Mouse (Mus musculus) erythroblast, adult 5-6 weeks (primary cell): ENCODE measurements around the gene Macrod2. TPM values are rescaled to one million over a fixed set of nuclear protein-coding genes. Genes with fewer than 3 reads are reported as not detected.

Source experiments
- ATAC-seq: replicated peaks from 2 replicates; pipeline ENCODE4 v1.8.0; 2016; ENCODE audit warnings: moderate number of reproducible peaks, mild to moderate bottlenecking, moderate TSS enrichment, inconsistent platforms; ENCODE audit not compliant: poor library complexity, low FRiP score, severe bottlenecking
- total RNA-seq, 2 experiments: library from RNA; stranded (forward) in 1 of 2; stranded (reverse) in 1 of 2; fragments of 150-400 nt in 1 of 2; fragments of 200-764, 138-1000 nt in 1 of 2; gene quantifications; 2 replicates each; pipeline versions ENCODE4 v1.2.3 to v1.2.4; 2015 to 2017; ENCODE audit warnings: low replicate concordance in 2 of 2

Gene Macrod2
- total RNA-seq, 2 experiments from 2014 or later, result 2.8 TPM; not detected in 1

DNA sequence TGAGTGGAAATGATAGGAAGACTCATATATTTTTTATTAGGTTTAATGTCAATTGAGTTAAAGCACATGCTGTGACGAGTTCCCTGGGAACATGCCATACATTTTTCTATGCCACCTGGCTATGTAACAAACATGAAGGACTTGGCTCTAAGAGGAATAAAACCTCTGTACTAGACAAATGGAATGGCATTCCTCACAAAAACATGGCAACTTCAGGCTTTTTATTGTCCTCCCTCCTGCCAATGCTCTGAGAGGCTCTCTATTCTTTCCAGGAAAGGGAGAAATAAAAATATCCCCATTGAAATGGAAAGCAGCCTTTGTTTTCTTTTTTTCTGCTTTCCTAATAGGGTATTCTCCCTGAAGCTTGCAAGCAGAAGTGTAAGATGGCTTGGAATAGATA lies 1559.7 kb downstream of the Macrod2 start:
- no peak for ATAC-seq

DNA sequence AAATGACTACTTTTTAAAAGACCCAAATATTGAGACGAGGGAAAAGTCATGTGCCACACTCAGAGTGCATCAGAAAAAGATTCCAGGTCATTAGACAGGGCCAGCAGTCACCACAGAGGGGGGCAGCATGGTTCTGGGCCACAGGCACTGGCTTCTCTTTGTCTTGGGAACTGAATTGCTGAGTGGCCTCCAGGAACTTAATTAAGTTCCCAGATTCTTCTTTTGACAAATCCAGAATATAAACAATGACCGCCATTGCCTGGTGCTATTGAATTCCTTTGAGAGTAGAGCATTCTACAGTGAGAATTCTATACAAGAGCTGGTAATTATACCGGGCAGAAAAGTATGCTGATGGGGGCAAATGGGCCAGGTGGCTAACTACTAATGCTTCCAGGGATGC lies 1560.1 kb downstream of the Macrod2 start:
- ATAC-seq, result no peak

DNA sequence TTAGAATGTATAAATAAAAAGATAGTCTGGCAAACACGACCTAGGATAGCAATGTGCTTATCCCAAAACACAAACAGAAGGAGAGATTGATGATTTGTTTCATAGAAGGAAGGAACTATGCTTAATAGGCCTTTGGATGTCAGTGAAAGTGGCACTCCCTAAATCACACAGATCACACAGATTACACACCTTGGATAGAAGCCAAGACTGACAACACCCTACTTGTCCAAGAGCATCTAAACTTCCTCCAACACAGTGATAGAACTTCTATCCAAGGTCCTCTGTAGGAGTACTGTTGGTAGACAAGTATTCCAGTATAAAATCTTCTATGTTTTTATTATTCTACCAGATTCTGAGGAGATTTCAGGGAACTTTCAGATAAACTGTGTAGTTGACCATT lies 1567.8 kb downstream of the Macrod2 start:
- ATAC-seq, result no peak

DNA sequence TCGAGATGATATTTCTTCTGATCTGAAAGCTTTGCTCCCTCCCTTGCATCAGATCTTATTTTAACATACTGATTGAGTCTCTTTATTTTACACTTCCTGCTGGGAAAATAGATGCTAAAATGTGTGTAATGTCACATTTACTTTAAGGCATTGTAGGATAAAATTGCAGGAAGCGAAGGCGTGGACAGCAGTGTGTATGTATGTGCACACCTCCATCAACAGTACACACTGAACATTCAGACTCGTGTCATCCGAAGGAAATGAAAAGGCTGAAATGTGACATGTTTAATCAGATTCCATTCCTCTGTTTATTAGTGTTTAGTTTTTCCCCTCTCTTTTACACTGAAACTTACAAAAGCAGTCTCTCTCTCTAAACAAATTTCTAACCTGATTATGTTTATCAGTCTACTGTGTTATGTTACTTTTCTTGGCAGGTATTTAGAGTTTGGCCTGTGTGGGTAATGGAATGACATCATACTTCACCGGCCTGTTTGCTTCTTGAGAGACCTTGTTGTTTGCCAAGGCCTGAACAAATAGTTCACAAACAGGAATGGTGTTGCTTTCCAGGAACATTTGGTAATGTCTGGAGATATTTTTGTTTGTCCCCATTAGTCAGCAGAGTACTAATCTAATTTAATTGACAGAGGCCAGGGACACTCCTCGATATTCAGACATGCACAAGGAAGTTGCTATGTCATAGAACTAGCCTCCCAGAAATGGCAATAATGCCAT lies 1588.7 kb downstream of the Macrod2 start:
- no peak for ATAC-seq

DNA sequence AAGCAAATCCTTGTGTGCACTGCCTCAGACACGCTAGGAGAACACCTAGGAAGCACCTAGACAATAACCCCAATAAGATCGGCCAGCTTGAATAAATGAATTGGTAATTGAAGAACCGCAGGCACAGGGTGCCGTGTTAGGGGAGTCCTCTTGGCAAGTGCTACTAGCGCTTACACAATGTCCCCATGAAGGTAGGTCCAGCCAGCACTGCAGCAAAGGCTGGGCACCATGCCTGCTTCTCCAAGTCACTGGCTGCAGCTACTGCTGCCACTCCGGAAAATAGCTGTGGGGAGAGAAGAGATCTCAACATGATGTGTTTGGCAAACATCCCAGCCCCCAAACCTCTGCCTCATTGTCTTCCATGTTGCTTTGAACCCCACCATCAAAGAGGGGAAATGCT lies 1603.8 kb downstream of the Macrod2 start:
- ATAC-seq, result no peak

DNA sequence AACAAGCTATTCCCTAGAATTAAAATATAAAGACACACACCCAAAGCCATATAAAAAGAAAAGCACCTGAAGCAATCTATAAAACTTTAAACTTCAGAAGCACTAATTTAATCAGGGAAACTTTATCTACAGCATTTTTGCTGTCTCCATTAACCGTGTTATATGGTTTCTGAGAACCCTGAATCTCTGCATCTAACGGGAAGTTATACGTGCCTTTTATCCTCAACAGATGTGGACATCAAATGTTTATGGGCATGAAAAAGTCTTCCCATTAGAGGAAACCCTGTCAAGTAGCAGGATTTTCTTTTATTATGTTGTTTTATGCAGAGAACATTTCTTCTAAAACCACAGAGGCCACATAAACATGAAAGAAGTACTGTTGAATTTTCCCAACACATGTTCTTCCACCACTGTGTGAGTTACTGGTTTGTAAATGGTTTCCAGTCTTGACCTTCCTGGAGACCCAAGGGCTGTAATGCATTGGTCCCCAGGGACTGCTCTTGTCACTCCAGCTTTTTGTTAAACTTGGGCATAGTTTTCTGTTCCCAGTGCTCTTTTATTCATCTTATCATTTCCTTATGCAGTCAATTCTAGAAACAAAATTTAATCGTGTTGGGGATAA lies 1629.5 kb downstream of the Macrod2 start:
- ATAC-seq, result no peak

DNA sequence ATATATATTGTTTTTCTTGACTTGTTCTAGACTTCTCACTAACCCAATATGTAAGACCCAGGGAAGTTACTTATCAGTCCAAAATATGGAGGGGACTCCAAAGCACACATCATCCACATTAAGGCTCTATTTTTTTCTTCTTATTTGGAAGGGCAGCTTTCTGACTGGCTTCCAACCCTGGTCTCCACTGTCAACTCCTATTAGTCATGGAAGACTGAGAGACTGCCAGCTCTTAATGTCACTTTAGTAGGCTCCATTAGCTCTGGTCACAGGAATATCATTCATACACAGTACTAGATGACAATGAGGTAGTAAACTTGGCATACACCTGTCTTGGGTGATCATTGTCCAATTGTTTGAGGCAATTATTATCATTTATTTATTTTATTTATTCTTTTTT lies 1631.6 kb downstream of the Macrod2 start:
- no peak for ATAC-seq

DNA sequence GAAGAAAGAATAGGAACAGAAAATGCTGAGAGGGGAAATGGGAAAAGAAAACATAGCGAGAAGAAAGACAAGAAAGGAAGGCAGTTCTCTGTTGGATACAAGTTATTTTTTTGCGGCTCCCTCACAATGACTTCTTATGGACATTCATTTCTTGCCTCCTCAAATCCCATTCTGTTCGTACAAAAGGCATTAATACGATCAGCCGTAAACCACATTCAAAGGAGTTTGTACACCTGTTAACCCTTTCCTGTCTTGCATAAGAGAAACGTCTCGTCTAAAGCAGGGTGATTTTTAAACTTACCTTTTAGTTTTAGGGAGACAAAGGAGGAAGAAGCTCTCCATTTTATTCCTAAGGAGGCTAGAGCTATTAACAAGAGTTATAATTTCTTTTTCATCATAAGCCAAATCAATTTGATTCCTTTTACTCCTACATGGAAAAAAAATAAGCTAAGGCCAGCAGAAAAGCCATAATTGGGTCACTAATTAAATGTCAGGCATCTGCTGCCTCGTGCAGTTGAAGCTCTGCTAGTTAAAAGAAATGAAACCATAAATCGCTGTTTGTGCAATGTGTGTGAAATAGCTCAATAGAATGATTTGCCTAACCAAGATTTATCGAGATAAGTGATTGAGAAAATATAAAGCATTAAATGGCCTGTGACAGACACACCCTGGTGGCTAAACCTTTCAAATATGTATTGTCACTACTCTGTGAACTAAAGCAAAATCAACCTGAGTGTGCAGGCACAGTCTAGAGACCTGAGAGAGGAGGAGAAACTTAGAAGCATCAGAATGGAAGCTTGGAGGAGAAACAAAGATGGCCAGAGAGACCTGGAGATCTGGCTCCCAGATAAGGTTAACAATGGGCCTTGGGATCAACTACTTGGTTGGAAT lies 1635.9 kb downstream of the Macrod2 start:
- ATAC-seq, result no peak

DNA sequence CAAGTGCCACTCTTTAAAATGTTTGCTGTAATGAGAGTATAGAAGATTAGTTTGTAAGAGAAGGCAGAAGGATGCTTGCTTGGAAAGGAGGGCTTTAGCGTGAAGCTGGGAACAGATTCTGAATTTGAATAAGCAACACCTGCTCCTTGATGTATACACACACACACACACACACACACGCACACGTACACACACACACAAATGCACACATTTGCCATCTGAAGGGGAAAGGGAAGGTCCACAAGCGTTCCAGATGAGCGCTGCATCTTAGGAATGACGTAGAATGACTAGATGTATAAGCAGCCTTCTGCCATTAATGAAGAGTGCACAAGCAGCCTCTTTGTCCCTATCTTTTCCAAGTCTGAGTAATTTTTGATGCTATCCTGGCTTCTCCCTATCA lies 1660.5 kb downstream of the Macrod2 start:
- ATAC-seq, result no peak

DNA sequence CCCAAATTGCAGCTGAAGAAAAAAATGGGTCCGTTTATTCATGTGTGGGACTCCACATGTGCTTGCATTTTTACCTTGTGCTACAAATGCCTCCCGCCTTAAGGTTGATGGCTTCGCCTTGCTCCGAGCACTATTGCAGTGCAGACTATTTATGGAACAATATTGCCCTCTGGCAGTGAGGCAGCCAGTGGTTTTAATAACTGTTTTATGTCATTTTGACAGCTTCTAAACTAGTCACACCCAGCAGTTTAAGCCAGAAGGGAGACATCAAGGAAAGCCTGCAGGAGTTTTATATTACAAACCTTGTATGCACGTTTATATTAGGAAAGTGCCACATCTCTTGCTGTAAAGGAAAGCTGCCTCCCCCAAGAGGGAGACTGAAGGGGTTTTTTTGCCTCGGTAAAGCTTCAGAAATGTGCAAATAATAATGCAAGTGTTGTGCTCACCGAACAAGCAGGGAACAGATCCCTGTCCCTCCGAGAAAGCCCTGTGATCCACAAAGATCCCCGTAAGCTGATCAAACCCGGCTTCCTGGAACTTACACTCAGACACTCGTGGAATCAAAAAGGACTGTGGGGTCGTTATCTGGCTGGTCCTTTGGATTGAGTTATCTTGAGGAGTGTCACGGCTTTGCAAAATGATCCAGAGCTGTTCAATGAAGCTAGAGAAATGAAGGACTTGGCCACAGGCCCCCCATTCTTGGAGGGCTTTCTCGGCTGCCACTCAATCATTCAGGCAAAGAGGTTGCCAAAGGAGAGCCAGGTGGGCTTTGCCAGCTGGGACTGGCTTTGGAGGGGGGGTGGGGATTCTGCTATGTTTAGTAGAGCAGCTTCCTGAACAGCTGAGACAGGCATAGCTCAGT lies 1663.0 kb downstream of the Macrod2 start:
- ATAC-seq, result no peak

DNA sequence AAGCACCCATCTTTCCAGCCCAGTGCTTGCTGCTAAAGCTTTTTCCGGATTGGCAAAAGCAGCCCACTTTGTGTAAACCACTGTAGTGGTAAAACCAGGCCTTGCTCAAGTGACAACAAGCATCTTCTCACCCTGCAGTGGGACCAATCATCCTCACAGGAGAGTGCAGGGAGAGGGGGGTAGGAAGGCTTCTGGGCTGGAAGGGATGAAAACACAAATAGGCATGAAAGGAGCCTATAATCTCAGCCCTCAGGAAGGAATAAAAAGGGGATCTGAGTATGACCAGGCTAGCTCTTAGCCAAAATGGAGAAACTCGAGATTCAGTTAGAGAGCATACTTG lies 1663.6 kb downstream of the Macrod2 start:
- ATAC-seq, result no peak

DNA sequence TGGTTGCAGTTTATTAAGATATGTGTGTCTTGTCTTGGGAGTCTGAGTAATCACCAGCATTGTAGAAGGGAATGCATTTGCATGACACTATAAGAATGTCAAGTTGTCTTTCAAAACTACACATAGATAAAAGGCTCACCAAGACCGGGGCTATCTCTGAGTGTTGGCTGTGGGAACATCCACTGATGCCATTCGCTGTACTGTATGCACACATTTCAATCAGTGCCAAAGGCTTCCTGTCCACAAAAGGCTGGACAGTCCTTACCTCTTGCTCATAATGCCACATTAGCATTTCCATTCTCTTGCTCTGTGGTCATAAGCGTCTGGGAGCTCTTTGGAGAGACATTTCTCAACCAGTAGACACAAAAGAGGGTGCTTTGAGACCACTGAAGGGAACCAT lies 1713.8 kb downstream of the Macrod2 start:
- no peak for ATAC-seq

DNA sequence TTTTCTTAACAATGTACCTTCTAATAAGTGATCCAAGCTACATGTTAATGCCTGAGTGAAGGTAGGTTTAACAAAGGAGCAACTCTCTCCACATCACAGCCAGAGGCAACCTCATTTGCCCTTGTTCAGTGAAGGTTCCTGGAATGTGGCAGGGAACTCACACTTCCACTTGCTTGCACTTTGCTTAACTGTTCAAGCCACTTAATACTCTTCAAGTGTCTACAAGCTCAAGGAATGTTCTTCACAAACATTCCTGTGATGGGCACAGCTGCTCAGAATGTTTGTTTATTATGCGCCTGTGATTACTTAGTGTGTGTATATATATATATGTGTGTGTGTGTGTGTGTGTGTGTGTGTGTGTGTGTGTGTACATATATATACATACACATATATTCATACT lies 1721.5 kb downstream of the Macrod2 start:
- ATAC-seq, result no peak

DNA sequence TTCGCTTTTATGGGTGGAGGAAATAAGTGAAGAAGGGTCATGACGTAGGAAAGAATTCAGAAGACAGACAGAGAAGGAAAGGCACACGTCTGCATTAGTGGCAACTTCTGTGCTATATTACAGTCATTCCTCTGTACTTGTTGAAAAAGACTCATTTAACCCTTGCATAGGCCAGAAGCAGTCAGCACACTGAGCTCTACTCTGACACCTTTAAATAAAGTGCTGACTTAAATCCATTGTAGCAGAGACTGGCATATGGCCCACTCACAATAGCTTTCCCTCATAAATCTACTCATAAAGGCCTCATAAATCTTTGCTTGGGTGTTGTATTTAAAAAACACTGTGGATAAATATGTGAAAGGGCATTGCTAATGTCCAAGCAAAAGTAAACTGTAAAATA lies 1733.0 kb downstream of the Macrod2 start:
- no peak for ATAC-seq

DNA sequence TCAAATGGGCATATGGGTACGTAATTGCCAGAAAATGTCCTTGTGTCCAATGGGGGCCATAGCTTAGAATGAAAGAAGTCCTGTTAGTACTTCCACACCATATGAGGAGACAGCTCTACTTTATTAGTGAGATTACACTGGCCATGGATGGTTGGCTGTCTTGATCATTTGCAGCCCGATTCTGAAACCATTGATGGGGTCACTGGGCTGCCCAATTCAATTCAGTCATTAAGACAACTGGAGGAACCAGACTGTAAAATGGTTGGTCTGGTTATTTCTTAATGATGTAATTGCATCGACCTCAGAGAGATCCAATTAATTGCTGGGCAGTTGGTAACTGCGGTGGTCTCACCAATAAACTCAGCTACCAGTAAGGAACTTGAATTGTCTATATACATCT lies 1734.1 kb downstream of the Macrod2 start:
- no peak for ATAC-seq

DNA sequence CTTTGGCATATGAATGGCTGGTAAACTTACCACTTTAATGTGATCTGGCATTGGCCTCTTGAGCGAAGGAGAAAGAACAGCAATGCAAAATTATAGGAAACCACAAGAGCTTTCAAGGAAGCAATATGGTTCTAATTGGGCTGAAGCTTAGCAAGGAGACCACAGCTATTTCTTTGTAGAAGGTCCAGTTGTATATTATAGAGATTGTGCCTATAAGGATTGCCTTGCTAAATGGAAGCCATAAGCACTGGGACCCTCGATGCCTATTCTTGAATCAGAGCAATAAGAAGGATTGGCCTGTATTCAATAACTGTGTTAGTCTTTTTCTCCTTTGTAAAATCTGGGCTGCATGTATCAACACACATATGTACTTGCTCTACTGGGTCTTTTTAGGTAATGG lies 1754.2 kb downstream of the Macrod2 start:
- ATAC-seq, result no peak

DNA sequence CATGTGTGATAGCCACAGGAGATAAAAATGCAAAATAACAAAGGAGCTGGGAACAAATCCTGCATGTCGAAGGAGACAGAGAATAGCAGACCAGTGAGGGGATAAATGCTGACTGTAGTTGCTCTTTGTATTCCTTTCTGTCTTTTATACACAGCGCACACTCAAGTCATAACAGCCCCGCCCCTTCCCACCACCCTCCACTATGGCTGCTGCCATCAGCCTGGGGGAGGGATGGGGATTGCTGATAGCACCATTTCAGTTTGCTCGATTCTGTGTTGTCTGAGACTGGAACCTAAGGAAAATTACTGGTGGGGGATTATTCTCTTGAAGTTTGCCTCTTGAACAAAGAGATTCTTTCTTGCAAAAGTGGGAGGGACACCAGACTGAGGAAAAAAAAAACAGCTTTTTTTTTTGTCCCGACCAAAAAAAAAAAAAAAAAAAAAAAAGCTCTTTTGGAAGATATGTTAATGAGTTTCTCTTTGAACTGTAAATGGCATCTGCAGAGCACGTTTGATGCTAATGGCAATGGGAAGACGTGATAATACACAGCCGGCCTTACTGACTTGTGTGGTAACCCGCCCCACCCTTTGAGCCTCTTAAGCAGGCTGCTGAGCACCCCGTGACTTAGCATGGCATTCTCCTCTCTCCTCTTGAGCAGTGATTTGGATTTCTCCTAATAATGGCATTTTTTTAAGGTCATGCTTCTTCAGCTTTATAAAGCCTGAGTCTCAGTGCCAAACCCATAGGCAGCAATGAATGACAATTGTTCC lies 1768.6 kb downstream of the Macrod2 start:
- ATAC-seq, result no peak

DNA sequence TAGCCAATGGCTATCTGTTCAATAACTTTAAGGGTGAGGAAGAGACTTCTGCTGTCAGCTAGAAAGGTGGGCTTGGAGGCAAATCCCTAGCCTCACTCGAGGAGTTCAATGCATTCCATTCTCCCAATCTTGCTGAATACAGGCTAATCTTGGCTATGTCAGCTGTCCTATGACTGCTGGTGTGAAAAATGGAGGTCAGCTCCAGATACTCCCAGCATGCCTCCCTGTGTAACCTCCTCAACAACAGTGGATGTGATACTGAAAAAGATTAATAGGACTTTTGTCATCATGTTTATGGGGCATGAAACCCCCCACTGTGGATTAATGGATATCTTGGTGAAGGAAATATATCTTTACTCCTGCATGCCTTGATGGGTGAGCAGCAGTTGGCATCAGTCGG lies 1774.5 kb downstream of the Macrod2 start:
- no peak for ATAC-seq

DNA sequence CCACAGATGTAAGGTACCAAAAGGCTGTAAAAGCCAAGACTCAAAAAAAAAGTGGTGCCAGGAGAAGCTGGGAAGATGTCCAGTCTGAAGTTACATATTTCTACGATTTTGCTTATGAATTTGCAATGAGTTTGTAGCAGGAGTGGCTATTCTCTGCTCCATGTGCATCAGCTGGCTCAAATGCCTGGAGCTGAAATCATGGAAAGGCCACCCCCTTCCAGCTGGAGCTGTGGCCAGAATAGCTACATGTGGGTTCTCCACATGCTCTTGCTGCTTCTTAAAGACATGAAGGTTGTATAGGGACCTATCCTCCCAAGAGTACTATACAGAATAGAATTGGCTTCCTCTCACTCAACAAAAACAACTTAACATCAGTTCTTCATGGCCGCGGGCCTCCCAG lies 1777.6 kb downstream of the Macrod2 start:
- no peak for ATAC-seq
